Mouse (Mus musculus) monocyte, adult 5-6 weeks (primary cell): ENCODE measurements around the gene Plscr3. TPM values are rescaled to one million over a fixed set of nuclear protein-coding genes. Genes with fewer than 3 reads are reported as not detected.
A peak's percentile ranks its signal among the peaks of the same experiment; 100 is the strongest.
"Not testable (repeated sequence)": the region's sequence is repeated elsewhere in the genome, so short reads cannot be mapped to it uniquely, and the experiment has no call there.

ENCODE experiments used
- ATAC-seq: fragments of 153-309, 156-312 bp; replicated peaks from 2 replicates; pipeline ENCODE4 v1.8.0; 2017; ENCODE audit warnings: mild to moderate bottlenecking; ENCODE audit not compliant: low TSS enrichment, insufficient number of reproducible peaks, severe bottlenecking, poor library complexity, low FRiP score
- total RNA-seq: library from RNA; stranded (forward); fragments of 200-1000, 200-491, 200-594 nt; gene quantifications from 3 replicates; pipeline ENCODE4 v1.2.3, GENCODE M21; 2017

Gene Plscr3
- total RNA-seq, 1 experiment from 2014 or later: 3.8 TPM

DNA sequence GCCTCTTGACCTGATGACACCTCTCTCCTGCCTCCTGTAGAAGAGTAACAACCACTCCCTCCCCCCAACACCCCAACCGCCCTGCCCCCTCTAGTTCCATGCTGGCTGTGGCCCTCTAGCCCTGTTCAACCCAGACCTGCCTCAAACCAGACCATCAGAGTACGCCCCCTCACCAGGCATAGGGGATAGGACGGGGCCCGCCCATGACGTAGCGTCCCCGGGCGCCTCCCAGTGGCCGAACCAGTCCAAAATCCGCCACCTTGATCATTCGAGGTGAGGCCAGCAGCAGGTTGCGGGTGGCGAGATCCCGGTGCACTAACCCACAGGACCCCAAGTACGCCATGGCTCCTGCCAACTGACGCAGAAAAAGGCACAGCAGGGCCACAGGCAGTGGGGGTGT lies 9.2 kb downstream of the Plscr3 start:
- ATAC-seq: 0 out of 2 replicates have a peak, but pooled peaks have one; percentile 38

DNA sequence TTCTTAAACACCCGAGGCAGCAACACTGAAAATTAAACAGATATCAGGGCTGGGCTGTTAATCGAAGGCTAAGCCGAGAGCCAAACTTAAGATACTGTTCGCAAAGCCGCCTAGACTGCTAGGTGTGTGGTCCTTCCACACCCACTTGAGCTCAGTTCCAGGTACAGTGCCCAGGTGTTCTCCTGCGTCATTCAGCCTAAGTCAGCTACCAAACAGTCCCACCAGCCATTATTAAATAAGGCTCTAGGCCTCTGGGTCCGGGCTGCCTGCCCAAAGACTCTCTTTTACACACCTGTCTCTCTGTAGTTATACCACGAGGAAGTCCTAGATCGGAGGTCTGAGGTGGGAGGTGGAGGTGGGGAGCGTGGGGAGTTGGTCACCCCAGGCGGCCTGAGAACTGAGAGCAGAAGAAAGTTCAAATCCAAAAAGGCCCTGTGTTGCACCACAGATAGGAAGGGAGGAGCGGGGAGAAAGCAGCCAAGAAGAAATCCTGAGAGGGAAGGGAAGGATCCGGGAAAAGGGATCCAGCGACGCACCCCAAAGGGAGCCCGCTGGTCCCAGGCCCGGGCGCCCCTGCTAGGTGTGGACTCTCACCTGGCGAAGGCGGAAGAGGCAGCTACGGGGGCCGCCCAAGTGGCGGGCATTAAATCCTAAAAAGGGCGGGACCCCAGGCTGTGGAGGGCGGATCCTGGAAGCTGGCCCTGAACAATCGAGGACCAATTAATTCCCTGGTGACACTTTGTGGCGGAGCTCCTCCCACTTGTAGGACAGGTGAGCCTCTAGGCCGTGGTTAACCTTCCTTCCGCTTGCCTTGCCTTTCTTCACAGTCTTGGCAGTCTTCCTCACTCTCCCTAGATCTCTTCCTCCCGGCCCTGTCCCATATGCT lies 12.2 kb downstream of the Plscr3 start, which contains the start of gene Tnk1:
Gene Tnk1, minus strand, starts transcription at position 618 of the 886 bp plus-strand sequence.
- no peak for ATAC-seq

DNA sequence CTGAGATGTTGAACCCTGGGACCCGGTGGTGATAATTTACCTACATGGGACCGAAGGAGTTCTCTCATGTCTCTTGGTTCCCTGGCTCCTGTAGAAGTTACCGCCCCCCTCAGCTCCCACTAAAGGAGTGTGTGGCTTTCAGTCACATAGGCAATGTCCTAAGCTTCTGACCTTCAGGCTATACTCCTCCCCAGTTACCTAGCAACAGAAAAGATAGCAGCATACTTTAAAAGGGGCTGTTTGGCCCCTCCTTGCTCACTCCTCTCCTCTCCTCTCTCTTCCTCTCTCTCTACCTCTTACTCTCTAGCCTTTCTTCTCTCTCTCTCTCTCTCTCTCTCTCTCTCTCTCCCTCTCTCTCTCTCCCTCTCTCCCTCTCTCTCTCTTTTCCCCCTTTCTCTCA lies 17.6 kb downstream of the Plscr3 start:
- not testable (repeated sequence) for ATAC-seq

DNA sequence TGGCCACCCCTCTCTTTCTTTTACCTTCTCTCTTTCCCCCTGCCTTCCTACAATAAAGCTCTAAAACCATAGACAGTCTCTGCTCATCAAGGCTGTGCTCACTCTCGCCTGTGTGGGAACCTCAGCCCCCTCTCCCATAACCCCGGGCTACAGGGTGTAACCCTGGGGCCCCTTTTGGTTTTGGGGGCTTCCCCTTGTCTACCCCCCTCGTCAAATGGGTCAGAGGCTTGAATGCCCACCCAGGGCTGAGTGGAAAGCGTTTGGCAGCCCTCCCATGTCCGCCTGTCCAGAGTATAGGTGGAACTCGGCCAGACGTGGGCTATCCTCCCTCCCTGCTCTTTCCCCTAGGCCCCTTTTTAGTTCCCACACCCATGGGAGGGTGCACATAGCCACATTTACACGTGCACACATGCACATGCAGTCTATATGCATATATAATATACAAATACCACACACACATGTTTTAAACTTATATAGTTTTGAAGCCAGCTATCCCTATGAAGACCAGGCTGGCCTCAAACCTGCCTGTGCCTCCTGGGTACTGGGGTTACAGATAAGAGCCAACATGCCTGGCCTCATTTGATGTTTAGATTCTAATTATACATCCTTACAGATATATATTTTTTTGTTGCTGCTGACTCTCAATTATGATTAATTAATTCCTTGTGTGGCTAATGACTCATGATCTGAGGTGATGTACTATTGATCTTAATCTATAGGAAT lies 18.1 kb downstream of the Plscr3 start:
- no peak for ATAC-seq

DNA sequence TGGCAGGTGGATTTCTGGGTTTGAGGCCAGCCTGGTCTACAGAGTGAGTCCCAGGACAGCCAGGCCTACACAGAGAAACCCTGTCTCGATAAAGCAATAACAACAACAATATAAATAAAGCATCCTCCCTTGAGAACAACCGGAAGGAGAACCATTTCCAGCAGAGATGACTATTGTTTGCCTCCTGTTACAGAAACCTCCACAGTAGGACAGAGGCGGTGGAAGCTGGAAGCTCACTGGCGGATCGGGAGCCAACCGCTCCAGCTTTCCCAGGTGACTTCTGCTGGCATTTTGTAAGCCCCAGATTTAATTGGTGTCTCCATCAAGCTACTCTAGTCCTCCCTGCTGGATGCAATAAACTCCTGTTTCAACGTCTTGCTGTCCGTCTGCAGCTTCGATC lies 19.4 kb downstream of the Plscr3 start:
- ATAC-seq: no peak

DNA sequence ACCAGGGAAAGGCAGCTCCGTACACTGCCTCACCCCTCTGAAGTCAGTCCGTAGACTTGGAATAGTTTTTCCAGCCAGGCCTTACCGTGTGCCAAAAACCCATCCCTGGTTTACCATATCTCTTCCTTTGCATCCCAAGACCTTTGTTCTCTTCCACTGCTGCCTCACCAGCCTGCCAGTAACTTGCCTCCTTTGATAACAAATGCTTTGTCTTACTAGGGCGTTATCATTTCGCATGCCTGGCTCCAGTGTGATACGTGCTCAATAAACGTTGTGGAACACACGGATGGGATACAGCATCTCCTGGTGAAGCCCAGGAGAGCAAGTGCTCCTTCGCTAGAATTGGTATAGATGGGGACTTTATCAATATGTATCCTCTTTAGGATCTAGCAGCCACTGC lies 21.2 kb downstream of the Plscr3 start:
- no peak for ATAC-seq

DNA sequence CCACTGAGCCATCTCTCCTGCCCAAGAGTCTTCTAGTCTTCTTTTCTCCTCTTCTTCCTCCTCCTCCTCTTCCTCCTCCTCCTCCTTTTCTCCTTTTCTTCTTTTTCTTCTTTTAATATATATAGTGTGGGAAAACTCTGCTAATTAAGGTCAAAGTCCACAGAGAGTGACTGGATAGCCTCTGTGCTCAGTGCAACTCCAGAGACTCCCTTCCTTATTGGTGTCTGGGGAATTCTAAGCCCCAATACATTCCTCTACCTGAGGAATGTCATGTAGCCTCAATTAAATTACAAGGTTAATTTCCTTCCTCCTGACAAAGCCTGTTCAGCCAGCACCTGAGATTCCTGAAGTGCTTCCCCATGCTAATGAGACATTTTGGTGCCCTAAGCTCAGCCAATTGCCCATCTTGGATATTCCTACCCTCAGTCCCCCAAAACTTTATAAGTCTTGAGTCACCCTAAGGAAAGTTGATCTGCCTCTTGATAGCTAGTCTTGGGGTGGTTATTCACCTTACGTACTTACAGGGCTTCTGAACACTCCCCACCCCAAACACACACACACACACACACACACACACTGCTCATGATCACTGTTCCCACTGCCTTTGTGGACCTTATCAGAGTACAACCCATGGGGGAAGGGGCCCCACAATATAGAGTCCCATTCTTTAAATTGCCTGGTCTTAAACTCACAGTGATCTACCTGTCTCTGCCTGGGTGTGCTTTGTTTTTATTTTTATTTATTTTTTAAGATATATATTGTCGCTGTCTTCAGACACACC lies 24.3 kb downstream of the Plscr3 start:
- ATAC-seq: no peak

DNA sequence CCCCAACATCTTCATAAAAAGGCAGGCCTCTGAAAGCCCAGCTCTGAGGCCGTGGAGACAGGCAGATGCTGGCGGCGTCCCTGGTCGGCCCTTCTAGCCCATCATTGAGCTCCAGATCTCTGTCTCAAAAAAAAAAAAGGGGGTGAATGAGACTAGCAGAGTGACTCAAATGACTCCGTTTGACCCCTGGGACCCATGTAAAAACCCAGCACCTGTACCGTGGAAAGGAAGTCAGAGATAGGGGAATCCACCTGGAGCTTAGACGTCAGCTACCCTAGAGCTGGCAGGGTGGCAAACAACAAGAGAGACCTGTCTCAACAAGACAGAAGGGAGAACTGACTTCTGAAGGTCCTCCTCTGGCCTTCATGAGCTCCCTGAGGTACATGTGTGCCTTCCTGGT lies 25.6 kb downstream of the Plscr3 start:
- no peak for ATAC-seq

DNA sequence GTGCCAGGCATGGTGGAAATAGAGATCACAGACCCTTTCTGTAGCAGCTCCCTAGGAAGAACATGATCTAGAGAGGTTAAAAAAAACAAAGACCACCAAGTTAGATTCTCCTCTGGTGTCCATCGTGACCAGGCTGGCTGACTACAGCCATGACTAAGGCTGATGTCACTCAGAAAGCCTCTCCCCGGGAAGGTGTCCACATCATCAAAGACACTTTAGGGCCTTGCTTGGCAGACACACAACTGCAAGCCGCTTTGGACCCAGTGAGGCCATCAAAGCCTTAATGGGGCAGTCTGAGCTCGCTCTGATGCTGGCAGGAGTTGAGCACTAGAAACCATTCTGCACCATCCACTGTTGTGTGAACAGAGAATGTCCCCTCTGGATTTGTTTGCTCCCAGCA lies 26.3 kb downstream of the Plscr3 start:
- ATAC-seq: no peak

DNA sequence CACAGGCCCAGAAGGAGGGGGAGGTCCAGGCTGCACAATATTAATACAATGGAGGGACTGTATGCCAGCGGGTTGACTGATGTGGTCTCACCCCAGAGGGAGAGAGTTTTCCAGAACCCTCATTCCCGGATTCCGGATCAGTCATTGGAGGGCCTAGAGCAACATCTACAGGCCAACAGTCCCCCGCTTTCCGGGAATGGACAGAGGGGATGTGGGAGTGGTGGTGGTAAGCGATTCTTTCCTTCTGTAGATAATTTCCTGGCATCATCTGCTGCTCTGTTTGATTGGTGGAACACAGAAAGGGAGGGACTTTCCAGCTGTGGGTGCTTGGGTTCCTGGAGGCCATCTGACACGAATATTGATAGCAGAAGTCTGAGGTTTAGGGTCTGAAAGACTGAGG lies 30.0 kb downstream of the Plscr3 start:
- no peak for ATAC-seq

DNA sequence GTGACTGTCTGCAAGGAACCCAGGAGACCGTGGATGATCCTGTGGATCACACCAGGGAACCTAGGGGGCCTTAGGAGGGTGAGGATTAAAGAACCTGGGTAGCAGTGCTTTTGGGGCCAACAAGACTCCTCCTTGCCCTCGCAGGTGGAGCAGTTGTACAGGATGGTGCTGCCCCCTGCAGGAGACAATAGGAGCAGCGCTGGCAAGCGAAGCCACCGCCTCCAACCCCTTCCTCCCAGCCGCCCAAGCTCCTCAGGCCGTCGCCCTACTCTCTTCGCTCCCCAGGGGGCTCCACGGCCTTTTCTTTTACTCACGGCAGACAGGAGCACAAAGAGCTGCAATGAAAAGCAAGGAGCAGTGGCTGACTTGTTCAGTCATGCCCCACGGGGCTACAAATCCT lies 30.7 kb downstream of the Plscr3 start:
- peak; percentile 67 for ATAC-seq

DNA sequence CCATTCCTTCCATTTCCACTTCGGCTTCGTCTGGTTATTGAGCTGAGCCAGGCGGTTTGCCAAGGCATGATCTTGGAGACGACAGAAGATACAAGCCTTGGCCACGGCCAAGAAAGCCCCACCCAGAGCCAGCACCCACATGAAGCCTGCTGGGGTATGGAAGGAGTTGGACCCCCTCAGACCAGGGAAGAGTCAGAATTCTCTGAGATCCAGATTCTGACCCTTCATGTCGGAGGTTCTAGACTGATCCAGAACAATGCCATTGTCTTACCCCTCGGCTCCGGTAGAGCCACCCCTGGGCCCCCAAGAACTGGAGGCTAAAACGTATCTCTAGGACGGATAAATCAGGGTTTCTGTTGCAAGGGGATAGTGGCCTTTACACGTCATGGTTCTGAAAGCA lies 31.7 kb downstream of the Plscr3 start, which contains the start of gene Tmem95:
Gene Tmem95, minus strand, starts transcription at position 141 of the 400 bp plus-strand sequence.
- no peak for ATAC-seq

DNA sequence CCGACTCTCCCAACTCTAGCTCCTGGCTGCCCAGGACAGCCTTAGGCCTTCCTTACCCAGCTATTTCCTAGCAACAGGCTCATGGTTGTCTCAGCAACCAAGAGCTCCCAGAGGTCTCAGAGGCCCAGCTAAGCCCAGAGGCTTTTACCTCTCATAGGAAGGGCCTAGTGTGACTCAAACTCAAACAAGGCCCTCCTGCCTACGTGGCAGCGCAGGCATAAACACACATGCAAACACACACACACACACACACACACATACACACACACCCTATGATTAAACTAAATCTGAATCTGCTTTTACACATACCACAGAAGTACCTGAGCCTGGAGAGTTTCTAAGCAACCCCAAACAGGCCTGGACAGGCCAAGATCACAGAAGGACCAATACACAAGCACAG lies 32.2 kb downstream of the Plscr3 start:
- no peak for ATAC-seq

DNA sequence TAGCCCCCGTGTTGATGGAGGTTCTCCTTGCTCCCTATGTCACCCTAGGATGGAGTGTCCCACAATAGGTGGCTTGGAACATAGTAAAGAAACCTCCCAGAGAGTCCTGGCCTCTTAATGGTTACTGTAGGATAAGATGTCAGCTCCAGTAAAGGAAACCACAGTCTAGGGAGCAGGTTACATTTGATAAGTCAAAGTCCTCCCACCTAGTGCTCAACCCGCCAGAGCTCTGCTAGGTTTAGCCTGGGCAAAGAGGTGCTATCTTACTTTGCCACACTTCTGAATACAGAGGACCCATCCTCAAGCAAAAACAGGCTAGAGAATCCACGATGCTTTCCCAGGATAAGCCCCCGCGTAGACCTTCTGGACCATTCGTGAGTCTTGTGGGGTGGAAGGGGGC lies 32.8 kb downstream of the Plscr3 start:
- ATAC-seq: no peak

DNA sequence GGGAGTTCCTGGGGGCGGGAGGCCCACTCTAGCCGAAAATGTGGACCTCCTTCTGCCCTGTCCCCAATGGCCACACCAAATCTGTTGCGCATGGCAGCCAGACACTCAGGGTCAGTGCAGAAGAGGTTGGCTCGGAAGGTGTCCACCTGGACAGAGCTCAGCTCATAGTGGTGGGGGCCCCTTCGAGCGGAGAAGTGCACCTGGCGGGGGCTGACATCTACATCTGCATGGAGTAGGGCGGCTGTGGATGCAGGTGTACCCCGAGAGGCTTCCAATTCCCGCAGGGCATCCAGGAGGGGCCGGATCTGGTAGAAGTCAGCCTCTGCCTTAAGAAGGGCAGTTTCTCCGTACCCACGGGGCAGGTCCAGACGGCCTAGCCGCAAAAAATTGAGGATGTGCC lies 33.5 kb downstream of the Plscr3 start:
- ATAC-seq: no peak

DNA sequence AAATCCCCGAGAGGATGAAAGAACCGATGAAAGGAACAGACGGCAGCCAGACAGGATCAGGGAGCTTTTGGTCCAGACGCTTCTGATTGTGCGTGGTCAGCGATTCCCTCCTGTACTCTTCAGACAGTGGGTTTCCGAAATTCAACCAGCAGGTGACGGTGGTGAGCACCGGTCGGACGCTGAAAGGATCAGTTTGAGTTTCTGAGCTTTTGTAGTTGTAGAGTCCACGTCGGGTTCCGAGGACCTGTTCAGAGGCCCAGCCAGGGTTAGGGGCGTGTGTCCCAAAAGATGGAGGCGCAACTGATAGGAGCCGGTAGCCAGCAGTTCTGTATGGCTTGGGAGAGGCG lies 34.3 kb downstream of the Plscr3 start:
- peak; percentile 42 for ATAC-seq

DNA sequence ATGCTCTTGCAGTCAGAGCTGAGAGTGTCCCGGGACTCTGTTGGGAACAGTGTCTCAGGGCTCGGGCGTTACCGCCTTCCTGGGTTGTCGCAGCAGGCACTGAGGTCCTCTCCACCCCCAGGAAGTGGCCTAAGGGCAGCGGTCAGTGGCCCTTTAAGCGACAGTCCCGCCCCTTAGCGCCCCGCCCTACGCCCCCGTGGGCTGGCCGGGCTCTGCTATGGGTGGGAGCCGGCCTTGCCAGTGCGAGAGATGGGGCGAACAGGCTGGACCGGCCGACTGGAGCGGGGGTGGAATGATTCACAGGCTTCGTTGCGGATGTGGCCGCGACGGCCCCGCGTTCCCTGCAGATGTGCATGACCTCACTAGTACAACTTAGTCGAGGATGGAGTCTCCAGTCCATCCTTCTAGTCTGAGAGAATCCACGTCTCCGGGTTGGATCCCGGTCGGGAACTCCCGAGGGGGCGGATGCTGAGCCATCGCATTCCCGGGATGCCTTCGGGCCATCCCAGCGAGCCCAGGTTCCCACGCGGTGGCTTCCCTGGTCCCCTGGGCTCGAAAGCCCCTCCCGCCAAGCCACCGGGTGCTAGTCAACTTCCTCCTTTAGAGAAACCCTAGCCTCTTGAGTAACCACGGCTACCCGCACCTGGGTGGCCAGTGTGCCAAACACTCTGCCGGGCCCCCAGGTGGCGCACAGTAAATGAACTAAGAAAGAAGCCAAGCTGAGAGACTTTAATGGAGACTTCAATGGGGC lies 34.9 kb downstream of the Plscr3 start, which contains the start of gene Kctd11:
Gene Kctd11, minus strand, starts transcription at position 554 of the 751 bp plus-strand sequence.
- peak; percentile 62 for ATAC-seq
